Mouse (Mus musculus) MEL (cell line): ENCODE measurements around the gene Car4.

Experiments
- CHD2 ChIP-seq: IDR thresholded peaks from 2 replicates; pipeline ENCODE4 v1.6.1; 2011; ENCODE audit warnings: low read length, improper control_type of control experiment
- CTCF ChIP-seq, 3 experiments: IDR thresholded peaks in 2 of 3; conservative IDR thresholded peaks in 1 of 3; 2 replicates each; pipeline ENCODE4 v1.5.1; 2011 to 2012; ENCODE audit warnings: low read length in 3 of 3, low read depth in 2 of 3, mild to moderate bottlenecking in 2 of 3, improper control_type of control experiment in 1 of 3, inconsistent platforms in 1 of 3, mixed read lengths in 1 of 3, moderate library complexity in 1 of 3; ENCODE audit not compliant: control insufficient read depth in 1 of 3, insufficient read depth in 1 of 3, poor library complexity in 1 of 3, severe bottlenecking in 1 of 3
- E2F4 ChIP-seq: IDR thresholded peaks from 2 replicates; pipeline ENCODE4 v1.6.1; 2011; ENCODE audit warnings: low read depth, low read length, improper control_type of control experiment, borderline replicate concordance
- ETS1 ChIP-seq: IDR thresholded peaks from 2 replicates; pipeline ENCODE4 v1.6.1; 2012; ENCODE audit warnings: low read depth, mild to moderate bottlenecking, inconsistent platforms, low read length, improper control_type of control experiment, moderate library complexity
- MAFK ChIP-seq: IDR thresholded peaks from 2 replicates; pipeline ENCODE4 v1.6.1; 2011; ENCODE audit warnings: low read depth, mild to moderate bottlenecking, low read length, improper control_type of control experiment, borderline replicate concordance
- MYC ChIP-seq: IDR thresholded peaks from 2 replicates; pipeline ENCODE4 v1.6.1; 2011; ENCODE audit warnings: low read depth, mild to moderate bottlenecking, low read length, improper control_type of control experiment, moderate library complexity
- POLR2A ChIP-seq, 2 experiments: IDR thresholded peaks; 2 replicates each; pipeline ENCODE4 v1.6.1; 2011 to 2012; ENCODE audit warnings: low read length in 2 of 2, mild to moderate bottlenecking in 2 of 2, control low read depth in 1 of 2, improper control_type of control experiment in 1 of 2, low read depth in 1 of 2, moderate library complexity in 1 of 2; ENCODE audit not compliant: control insufficient read depth in 1 of 2, insufficient read depth in 1 of 2, poor library complexity in 1 of 2
- POLR2AphosphoS2 ChIP-seq: IDR thresholded peaks from 2 replicates; pipeline ENCODE4 v1.6.1; 2011; ENCODE audit warnings: low read length, improper control_type of control experiment
- POLR2AphosphoS5 ChIP-seq: IDR thresholded peaks from 2 replicates; pipeline ENCODE4 v1.6.1; 2012; ENCODE audit warnings: low read depth, borderline replicate concordance, mild to moderate bottlenecking, inconsistent platforms, low read length, moderate library complexity, mixed read lengths
- RCOR1 ChIP-seq: IDR thresholded peaks from 2 replicates; pipeline ENCODE4 v1.6.1; 2012; ENCODE audit warnings: low read depth, mild to moderate bottlenecking, inconsistent platforms, low read length, improper control_type of control experiment
- SMC3 ChIP-seq: IDR thresholded peaks from 2 replicates; pipeline ENCODE4 v1.6.1; 2011; ENCODE audit warnings: low read depth, low read length, improper control_type of control experiment
- ZNF384 ChIP-seq: IDR thresholded peaks from 2 replicates; pipeline ENCODE4 v1.6.1; 2012; ENCODE audit warnings: low read depth, mild to moderate bottlenecking, inconsistent platforms, low read length, improper control_type of control experiment

- TF ChIP-seq CHD2 = no peak
- TF ChIP-seq MYC = no peak
- no peak for TF ChIP-seq E2F4
- no peak for TF ChIP-seq POLR2AphosphoS2
- no peak for TF ChIP-seq ETS1
- TF ChIP-seq POLR2A (IDR thresholded peaks at IDR 0.05; ENCODE audit: control insufficient read depth in 1 of 2, insufficient read depth in 1 of 2, low read depth in 1 of 2, low read length in 2 of 2, poor library complexity in 1 of 2) = no peak
- no peak for TF ChIP-seq POLR2AphosphoS5
- no peak for TF ChIP-seq CTCF (IDR thresholded peaks at IDR 0.05 in 2 of 3, conservative IDR thresholded peaks at IDR 0.05 in 1 of 3; ENCODE audit: control insufficient read depth in 1 of 3, insufficient read depth in 1 of 3, low read depth in 2 of 3, low read length in 3 of 3, poor library complexity in 1 of 3, severe bottlenecking in 1 of 3)
- no peak for TF ChIP-seq MAFK
- no peak; the same call in 1 of the 2 replicates for TF ChIP-seq RCOR1
- no peak for TF ChIP-seq SMC3
- no peak for TF ChIP-seq ZNF384
These were observed 40.8 kb upstream of the Car4 start for GRCm38 (mm10) chr11:84916703-84917300.
